Mouse (Mus musculus): Measurements from ENCODE around the gene Slc8b1.

The Slc8b1 gene

DNA sequence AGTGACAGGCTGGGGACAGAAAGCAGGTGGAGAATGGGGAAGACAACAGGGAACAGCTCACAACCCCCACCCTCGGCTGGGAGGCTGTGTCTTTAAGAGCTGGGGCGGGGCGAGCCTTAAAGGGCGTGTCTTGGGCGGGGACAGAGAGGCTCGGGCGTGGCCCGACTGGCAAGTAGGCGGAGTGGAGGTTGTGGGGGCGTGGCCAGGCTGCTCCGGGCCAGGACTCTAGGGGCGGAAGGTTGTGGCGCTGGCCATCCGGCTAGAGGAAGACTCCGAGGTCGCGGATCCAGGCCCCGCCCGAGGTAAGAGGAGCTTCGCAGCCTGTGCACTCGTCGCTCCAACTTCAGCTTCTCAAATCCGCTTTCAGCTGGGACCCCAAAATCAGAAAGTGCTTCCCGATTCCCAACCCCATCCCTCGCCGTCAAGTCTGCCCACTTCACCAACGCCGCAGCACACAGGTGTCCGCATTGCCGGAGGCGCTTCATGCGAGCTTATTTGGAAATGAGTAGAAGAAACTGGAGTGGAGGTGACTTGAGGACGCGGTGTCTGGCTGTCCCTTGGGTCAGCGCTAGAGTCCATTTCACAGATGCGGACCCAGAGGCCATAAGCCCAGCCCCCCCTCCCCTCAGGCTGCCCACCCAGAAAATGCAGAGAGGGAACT, at the start of gene Slc8b1:
Gene Slc8b1, plus strand, starts transcription at position 187 of the 661 bp plus-strand sequence.
- DNase-seq (ENCODE audit: low read depth, low spot score): peak; percentile 97

DNA sequence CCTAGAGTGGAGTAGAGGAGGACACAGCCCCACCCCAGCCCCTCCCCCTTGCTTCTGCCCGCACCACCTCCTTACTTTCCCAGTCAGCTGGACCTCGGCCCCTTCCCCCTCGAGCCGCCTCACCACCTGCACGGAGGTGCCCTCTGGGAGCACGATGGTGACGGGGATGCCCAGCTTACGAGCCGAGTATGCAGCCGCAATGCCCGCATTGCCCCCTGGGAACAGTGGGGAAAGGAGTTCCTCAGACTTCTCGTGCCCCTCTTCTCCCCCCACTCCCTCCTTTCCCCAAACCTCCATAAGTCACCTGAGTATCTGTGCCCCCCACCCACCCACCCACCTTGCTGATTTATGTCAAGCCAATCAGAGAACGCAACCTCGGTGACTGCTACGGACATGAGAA, 49.1 kb upstream of the Slc8b1 start:
- no peak for DNase-seq (ENCODE audit: low read depth, low spot score)

DNA sequence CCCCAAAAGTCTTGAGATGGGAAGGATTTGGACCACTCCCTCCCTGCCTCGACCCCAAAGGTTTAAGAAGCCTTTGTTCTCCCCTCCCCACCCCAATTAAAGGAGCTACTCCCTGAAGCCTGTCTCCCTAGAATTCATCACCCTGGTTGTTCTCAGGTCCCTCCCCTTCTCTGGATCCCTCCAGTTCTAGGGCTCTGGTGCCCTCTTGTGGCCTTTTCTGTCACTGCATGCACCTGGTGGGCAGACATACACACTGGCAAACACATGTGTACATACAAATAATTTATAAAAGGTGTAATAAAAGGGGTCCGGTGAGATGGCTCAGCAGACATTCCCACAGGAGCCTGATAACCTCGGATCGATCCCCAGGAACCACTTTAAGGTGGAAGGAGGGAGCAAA, 46.6 kb upstream of the Slc8b1 start:
- DNase-seq (ENCODE audit: low read depth, low spot score): peak; percentile 53

DNA sequence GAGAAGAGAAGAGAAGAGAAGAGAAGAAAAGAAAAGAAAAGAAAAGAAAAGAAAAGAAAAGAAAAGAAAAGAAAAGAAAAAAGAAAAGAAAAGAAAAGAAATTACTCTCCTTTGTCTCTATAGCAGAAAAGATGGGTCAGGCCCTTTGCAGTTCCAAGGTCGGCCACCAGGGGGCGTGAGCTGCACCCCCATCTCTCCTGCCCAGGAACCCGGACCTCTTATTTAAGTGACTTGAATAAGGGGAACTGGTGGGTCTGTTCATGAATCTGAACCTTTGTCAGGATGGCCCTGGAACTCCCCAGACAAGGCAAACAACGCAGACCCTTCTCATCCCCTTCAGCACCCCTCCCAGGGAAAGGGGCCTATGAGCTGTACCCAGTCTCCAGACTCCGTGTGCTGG, 45.9 kb upstream of the Slc8b1 start:
- DNase-seq (ENCODE audit: low read depth, low spot score): peak; percentile 64

DNA sequence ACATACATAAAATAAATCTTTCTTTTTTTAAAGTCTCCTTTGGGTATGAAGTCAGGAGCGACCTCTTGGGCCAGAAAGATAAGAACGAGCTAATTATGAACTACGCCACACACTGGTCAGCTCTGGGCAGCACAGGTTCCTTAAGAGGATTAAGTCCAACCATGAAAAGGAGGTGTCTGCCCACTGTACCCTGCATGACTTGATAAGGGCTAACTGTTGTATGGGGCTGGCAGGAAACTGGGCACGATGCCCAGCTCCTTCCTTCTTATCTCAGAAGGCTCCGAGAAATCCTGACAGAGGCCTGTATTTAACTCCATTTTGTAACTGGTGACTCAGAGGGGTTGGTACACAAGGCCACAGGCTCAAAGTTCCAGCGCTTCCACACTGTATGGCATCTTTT, 45.1 kb upstream of the Slc8b1 start:
- DNase-seq (ENCODE audit: low read depth, low spot score): no peak

DNA sequence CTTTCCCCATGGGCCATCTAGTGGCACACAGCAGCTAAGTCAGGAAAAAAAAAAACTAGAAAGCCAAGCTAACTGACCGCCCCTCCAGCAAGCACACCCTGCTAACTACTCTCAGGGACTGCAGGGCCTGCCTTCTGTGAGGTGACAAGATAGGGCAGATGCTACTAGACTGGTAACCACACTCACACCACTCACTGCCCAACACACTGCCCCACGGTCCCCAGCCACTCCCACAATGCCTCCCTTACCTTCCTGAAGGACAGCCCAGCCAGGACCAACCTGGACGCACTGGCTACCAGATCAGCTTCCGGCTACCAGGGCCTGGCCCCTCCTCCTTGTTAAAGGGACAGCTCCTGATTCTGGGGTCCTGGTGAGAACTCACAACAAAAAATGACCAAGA, 43.9 kb upstream of the Slc8b1 start:
- DNase-seq (ENCODE audit: low read depth, low spot score): no peak

DNA sequence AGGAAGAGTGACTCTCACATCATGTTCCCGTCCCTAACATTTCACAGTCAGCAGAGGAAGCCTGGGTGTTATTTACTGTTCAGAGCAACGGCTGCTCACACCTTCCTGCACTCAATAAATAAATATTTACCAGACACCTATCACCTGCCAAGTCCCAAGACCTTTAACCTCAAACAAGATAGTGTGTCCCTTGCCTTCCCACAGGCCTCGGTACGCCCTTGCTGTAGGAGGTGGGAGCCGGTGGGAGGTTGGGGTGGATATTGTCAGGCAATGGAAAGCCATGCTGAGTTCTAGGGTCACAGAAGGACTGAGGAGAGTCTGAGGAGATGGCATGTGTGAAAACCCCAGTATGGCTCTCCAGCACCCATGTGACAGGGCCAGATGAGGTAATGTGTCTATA, 42.6 kb upstream of the Slc8b1 start:
- no peak for DNase-seq (ENCODE audit: low read depth, low spot score)

DNA sequence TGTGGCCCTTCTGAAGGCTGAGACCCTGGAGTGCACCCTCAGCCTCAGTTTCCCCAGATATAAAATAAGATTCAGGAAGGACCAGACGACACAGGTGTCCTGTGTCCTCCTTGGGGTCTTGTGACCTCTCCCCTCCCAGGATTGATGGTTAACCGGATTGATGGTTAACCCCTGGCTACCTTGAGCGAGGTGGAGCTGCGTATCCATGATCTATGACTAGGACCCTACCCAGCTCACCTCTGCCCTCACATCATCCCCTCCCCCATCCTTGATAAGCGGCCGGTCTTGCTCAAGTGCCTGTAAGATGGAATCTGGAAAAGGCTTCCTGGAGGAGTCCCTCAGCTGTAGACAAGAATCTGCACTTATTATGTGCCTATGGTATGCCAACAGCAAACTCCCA, 42.1 kb upstream of the Slc8b1 start:
- no peak for DNase-seq (ENCODE audit: low read depth, low spot score)

DNA sequence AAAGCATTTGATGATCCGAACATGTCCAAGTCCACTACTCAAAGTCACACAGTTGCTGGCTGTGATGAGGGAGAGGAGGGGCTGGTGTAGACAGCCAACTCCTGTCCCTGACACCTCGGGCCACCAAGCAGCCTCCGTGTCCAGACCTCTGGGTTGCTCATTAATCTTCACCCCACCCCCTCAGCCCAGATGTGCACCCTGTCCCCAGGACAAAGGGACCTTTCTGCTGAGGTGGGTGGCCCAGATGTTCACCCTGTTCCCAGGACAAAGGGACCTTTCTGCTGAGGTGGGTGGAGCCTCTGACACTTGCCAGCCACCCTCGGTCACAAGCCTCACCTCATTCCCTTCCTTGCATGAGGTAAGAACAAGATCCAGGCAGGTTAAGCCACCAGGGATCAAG, 39.4 kb upstream of the Slc8b1 start:
- no peak for DNase-seq (ENCODE audit: low read depth, low spot score)

DNA sequence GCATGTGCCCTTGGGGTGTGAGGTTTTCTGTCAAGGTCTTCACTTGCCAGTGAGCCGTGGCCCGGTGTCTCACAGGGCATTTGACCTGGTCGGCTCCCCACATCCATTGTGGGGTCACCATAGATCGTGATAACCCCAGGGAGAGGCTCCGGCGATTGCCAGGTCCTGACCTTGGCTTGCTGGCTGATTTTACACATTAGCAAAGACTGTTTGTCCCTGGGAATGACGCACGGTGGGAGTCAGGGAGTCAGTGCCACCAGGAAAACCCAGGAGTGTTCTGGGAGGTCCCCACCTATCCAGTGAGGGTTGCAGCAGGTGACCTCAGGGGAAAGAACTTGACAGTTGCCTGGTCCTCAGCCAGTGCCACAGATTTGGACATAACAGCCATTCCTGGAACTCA, 38.2 kb upstream of the Slc8b1 start, which contains the start of gene Sdsl:
Gene Sdsl, minus strand, starts transcription at position 41 of the 400 bp plus-strand sequence.
- DNase-seq (ENCODE audit: low read depth, low spot score): no peak

DNA sequence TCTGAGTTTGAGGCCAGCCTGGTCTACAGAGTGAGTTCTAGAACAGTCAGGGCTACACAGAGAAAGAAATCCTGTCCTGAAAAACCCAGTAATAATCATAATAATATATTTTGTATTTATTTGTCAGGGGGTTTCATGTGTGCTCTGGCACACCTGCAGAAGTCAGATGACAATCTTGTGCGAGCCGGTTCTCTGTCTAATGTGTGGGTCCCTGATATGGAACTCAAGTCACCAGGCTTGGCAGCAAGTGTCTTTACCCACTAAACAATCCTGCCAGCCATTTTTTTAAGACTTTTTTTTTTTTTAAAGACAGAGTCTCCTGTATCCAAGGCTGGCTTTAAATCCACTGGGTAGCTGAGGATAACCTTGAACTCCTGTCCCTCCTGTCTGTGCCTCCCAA, 37.6 kb upstream of the Slc8b1 start:
- DNase-seq (ENCODE audit: low read depth, low spot score): no peak

DNA sequence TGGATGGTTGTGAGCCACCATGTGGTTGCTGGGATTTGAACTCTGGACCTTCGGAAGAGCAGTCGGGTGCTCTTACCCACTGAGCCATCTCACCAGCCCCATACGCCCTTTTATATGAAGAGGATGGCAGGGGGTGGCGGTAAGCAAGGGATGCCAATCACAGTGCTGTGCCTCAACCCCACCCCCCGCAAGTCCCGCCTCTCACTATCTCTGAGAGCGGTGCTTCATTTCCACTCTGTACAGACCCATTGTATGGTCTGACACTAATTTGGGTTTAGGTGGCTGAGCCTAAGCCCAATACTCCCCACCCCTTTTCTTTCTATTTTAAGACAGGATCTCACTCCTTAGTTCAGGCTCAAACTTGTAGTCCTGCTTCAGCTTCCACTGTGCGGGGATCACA, 35.1 kb upstream of the Slc8b1 start:
- no peak for DNase-seq (ENCODE audit: low read depth, low spot score)

DNA sequence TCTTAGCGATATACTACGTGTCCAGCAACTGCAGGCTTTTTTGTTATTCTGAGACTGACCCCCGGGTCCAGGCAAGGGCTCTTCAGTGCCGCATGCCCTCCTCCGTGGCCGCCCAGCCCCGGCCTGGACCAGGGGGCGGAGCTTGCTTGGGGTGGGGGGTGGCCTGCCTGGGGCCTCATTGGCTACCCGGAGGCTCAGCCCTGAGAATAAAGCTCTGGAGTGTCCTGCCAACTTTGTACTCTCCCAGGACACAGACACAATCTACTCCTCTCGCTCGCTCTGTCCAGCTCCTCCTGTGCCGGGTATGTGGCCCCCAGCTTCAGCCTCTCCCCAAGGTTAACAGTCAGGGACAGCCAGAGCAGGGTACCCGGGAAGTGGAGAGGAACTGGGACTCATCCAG, 34.7 kb upstream of the Slc8b1 start, which contains the start of gene Sds:
Gene Sds, plus strand, starts transcription at position 231 of the 400 bp plus-strand sequence.
- DNase-seq (ENCODE audit: low read depth, low spot score): no peak

DNA sequence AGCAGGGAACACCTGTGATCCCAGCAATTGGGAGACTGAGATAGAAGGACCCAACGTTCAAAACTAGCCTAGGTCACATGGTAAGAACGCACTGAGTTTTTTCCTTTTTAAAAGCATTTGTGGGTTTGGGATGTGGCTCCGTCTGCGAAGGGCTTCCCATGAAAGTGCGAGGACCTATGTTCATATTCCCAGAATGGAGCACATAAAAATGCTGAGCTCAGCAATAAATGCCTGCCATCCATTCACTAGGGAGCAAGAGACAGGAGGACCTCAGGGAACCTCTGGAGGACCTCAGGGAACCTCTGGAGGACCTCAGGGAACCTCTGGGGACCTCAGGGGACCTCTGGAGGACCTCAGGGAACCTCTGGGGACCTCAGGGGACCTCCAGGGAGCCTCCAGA, 33.0 kb upstream of the Slc8b1 start:
- DNase-seq (ENCODE audit: low read depth, low spot score): no peak

DNA sequence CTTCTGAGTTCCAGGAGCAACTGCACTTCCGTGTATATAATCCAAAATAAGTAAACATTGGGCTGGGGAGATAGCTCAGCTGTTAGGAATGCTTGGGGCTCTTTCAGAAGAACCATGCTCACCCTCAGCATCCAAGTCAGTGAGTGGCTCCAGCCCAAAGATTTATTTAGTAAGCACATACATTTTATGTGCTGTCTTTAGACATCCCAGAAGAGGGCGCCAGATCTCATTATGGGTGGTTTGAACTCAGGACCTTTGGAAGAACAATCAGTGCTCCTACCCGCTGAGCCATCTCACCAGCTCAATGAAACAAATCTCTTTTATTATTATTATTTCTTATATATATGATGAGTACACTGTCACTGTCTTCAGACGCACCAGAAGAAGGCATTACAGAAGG, 31.4 kb upstream of the Slc8b1 start:
- peak; percentile 43 for DNase-seq (ENCODE audit: low read depth, low spot score)

DNA sequence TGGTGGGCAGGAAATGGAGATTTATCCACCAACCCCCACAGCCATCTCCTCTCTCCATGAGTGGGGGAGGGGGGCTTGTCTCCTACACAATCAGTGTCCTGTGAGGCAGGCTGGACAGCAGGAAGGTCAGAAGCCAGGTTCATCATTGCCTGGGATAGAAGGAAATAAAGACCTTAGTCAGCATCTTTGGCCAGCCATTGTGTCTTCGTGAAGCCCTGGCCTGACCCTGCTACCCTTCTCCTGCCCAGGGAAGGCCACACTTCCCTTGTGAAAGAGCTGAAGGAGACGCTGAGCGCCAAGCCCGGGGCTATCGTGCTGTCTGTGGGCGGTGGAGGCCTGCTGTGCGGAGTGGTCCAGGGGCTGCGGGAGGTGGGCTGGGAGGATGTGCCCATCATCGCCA, 29.8 kb upstream of the Slc8b1 start:
- DNase-seq (ENCODE audit: low read depth, low spot score): no peak

DNA sequence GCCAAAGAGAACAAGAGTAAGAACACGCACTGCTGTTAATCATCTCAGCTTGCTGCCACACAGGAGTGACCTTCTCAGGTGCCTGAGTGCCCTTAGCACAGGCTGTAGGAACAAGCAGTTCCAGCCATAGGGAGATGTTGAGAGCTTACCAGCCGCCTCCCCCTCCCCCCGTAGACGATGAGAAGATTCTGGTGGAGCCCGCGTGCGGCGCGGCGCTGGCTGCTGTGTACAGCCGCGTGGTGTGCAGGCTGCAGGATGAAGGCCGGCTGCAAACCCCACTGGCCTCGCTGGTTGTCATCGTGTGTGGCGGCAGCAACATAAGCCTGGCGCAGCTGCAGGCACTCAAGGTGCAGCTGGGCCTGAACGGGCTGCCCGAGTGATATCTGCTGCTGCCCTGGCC, 27.6 kb upstream of the Slc8b1 start:
- DNase-seq (ENCODE audit: low read depth, low spot score): no peak

DNA sequence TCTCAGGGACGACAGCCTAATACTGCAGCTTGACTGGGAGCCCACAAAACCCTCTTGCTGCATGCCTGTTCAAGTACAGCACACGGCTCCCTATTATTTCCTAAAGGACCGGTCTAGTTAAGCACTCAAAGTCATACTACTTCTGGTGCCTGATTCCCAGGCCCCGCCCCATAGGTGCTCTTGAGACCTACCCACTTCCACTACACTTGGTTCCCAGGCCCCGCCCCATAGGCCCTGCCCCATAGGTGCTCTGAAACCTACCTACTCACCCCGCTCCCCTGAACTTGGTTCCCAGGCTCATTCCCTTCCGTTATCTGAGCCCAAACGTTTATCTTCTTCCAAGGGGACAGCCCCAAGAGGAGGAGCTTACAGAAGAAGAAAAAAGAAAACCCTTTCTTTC, 23.1 kb upstream of the Slc8b1 start:
- no peak for DNase-seq (ENCODE audit: low read depth, low spot score)

DNA sequence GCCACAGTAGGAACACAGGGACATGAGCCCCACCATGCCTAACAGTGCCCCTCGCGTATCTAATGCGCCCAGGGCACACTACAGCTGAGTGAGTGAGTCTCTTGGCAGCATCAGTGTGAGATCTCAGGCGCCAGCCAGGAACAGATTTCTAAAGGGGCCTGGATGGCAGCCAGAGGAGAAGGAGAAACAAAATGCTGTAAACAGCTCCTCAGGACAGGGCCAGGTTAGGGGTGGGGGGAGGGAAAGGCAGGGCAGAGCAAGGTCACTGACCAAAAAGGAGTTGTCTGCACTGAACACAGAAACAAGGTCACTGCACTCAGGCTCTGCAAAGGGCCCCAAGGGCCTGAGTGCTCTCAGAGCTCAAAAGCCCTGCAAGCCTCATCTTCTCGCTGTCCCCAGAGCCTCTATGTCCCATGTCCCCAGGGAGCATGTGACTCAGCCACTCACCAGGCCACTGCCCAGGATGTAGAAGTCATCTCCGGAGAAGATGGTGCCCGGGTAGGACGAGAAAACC, 20.2 kb upstream of the Slc8b1 start:
- DNase-seq (ENCODE audit: low read depth, low spot score): no peak

DNA sequence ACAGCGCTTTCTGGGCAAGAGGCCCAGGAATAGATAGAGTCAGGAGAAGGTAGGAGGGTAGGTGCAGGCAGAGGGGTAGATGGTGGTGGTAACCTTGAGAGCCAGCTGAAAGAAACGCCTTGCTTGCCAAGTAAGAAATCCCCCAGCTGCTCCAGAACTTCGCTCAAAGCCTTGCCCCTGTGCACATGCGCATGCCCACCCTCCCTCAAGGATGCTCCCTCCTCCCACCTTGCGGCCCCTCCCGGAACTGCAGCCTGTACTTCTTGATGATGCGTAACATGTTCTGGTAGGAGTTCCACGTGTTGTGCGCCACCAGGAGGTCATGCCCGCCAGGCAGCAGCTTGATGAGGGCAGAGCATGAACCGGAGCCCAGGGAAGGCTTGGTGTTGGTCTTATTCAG, 18.5 kb upstream of the Slc8b1 start:
- peak; percentile 75 for DNase-seq (ENCODE audit: low read depth, low spot score)

DNA sequence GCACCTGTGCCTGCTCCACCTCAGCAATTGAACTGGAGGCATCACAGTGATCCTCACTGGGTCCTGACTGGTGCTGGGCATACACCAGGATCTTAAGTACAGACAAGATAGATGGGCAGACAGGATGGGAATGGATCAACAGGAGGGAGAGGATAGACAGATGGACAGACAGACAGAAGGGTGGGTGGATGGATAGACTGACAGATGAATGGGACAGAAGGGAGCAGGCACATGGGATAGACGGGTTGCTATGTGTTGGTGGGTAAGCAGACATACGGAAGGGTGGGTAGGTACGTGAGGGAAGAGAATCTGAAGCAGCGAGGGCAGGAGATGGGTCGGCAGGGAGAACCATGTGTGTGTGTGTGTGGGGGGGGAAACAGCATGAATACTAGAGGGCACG, 17.5 kb upstream of the Slc8b1 start:
- no peak for DNase-seq (ENCODE audit: low read depth, low spot score)

DNA sequence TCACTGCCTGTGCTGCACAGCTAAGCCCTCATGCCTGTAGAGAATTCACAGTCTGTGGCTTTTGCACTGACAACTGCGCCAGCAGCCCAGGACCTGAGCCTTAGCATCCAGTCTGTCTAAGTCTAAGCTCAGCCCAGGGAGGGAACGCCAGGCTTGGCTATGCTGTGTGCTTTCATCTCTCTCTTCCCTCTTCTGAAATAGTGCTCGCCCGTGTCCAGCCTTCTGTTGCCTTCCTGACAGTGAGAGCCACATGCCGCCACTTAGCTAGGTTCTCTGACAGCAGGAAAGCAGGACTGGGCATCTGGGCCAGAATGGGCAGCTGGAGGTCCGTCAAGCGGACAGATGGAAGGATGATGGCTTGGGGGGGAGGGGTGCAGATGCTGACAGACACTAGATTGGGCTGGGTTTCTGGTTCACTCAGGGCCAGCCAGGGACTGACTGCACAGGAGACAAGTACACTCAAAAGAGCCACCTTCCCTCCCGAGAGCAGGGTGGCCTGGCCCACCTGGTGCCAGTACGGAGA, 17.0 kb upstream of the Slc8b1 start:
- no peak for DNase-seq (ENCODE audit: low read depth, low spot score)

DNA sequence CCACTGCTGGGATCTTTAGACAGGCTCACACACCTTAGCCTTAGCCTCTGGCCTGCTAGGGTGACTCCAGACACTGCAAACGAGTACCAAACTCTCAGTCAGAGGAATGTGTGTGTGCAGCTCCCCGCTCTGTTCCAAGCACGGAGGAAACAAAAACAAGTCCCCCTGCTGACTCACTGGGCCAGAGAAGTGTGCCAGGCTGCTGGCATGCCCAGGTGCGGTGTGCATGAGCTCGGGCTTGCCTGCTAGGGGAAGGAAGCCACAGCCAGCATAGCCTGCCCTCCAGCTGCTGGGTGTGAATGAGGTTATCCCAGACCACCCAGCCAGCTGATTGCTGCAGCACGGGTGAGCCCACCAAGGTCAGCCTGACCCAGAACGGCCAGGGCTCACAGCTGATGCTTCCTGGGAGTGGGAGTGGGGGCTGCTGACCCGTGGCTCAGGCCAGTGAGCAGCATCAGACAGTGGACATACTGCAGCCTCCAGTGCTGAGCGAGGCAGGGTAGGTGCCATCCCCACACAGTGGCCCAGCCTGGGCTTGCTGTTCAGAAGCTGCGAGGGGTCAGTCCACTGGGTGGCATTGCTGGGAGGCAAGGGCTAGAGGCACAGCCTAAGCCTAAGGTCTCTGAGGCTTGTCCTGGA, 15.8 kb upstream of the Slc8b1 start:
- DNase-seq (ENCODE audit: low read depth, low spot score): peak; percentile 63
